Mouse (Mus musculus): Measurements from ENCODE around the gene Wfdc2. TPM values are rescaled to one million over a fixed set of nuclear protein-coding genes. Genes with fewer than 3 reads are reported as not detected.

The Wfdc2 gene
- total RNA-seq, 2 experiments from 2014 or later, result 5.6 TPM; not detected in 1

GRCm38 (mm10) chr2:164613471-164613870, 51.3 kb downstream of the Wfdc2 start, which contains the start of the genes Wfdc6b and Wfdc8:
Wfdc6b (plus strand) TSS chr2:164613522.
Wfdc8 (minus strand) TSS chr2:164613626.
- DNase-seq (ENCODE audit: low spot score in 2 of 2), result peak in 1 of 2 experiments; percentile 6

- DNase-seq (ENCODE audit: low spot score in 2 of 2), result no peak
Measured at GRCm38 (mm10) chr2:164615386-164615785, 53.2 kb downstream of the Wfdc2 start.

Other genes starting within 250 kb of the Wfdc2 start
- gene Svs6, start 245.7 kb upstream of the Wfdc2 start, total RNA-seq (2021), result not detected
- gene Svs5, start 229.7 kb upstream of the Wfdc2 start, total RNA-seq (2021), result not detected
- 1 to 10 TPM; 1.2 to 2.0 TPM for gene Slpi, start 173.3 kb upstream of the Wfdc2 start, total RNA-seq (2021)
- under 1 TPM; 0.41 to 0.91 TPM for gene Rbpjl, start 159.3 kb upstream of the Wfdc2 start, total RNA-seq (2021)
- 10 to 100 TPM; 21.2 to 21.6 TPM for gene Matn4, start 157.3 kb upstream of the Wfdc2 start, total RNA-seq (2021)
- gene Sdc4, start 118.5 kb upstream of the Wfdc2 start, total RNA-seq (2021), result 100 to 1,000 TPM; 117 to 137 TPM
- gene Sys1, start 105.4 kb upstream of the Wfdc2 start, total RNA-seq (2021), result 10 to 100 TPM; 39.1 to 44.7 TPM
- gene Gm20458, start 101.4 kb upstream of the Wfdc2 start, total RNA-seq (2021), result 10 to 100 TPM; 12.7 to 18.8 TPM
- gene Trp53tg5, start 88.7 kb upstream of the Wfdc2 start, total RNA-seq (2021), result not detected
- gene Dbndd2, start 76.3 kb upstream of the Wfdc2 start, total RNA-seq (2021), result 10 to 100 TPM; 87.6 to 88.0 TPM
- 10 to 100 TPM; 95.2 to 96.5 TPM for gene Pigt, start 64.9 kb upstream of the Wfdc2 start, total RNA-seq (2021)
- not detected for gene Spint3, start 11.0 kb downstream of the Wfdc2 start, total RNA-seq (2021)
- 1 to 10 TPM in 1 of 2 experiments, under 1 TPM in 1; 0.71 to 1.9 TPM for gene Wfdc6a, start 23.0 kb downstream of the Wfdc2 start, total RNA-seq (2021)
- gene Eppin, start 31.2 kb downstream of the Wfdc2 start, total RNA-seq (2021), result not detected
- not detected for gene Wfdc6b, start 51.1 kb downstream of the Wfdc2 start, total RNA-seq (2021)
- gene Wfdc8, start 51.2 kb downstream of the Wfdc2 start, total RNA-seq (2021), result not detected
- gene Wfdc16, start 76.4 kb downstream of the Wfdc2 start, total RNA-seq (2021), result not detected
- not detected for gene Wfdc10, start 93.6 kb downstream of the Wfdc2 start, total RNA-seq (2021)
- gene Wfdc9, start 94.2 kb downstream of the Wfdc2 start, total RNA-seq (2021), result not detected
- gene Wfdc11, start 111.7 kb downstream of the Wfdc2 start, total RNA-seq (2021), result not detected
- not detected for gene Wfdc13, start 122.7 kb downstream of the Wfdc2 start, total RNA-seq (2021)
- not detected for gene Spint4, start 136.1 kb downstream of the Wfdc2 start, total RNA-seq (2021)
- not detected for gene Spint5, start 152.9 kb downstream of the Wfdc2 start, total RNA-seq (2021)
- 1 to 10 TPM; 1.5 TPM for gene Wfdc3, start 183.5 kb downstream of the Wfdc2 start, total RNA-seq (2021)
- 10 to 100 TPM; 34.1 to 37.2 TPM for gene Dnttip1, start 183.6 kb downstream of the Wfdc2 start, total RNA-seq (2021)
- 1 to 10 TPM; 2.9 to 4.0 TPM for gene Ube2c, start 207.5 kb downstream of the Wfdc2 start, total RNA-seq (2021)
- gene Tnnc2, start 217.6 kb downstream of the Wfdc2 start, total RNA-seq (2021), result not detected
- 10 to 100 TPM; 33.3 to 39.8 TPM for gene Snx21, start 223.4 kb downstream of the Wfdc2 start, total RNA-seq (2021)
- 10 to 100 TPM; 26.4 to 28.1 TPM for gene Acot8, start 242.5 kb downstream of the Wfdc2 start, total RNA-seq (2021)
- gene Zswim3, start 242.7 kb downstream of the Wfdc2 start, total RNA-seq (2021), result 1 to 10 TPM; 6.0 to 8.3 TPM

Measured in layer of hippocampus, postnatal 14 days (tissue).